Mouse (Mus musculus) heart, embryonic 11.5 days (tissue): ENCODE measurements around the gene Gm9747. TPM values are rescaled to one million over a fixed set of nuclear protein-coding genes. Genes with fewer than 3 reads are reported as not detected.

Experiments used
- ATAC-seq: fragments of 200-750 bp; cut with Nextera tagmentation; replicated peaks from 2 replicates; pipeline ENCODE4 v1.8.0; 2017; ENCODE audit warnings: moderate library complexity; ENCODE audit not compliant: insufficient number of reproducible peaks, low FRiP score, low TSS enrichment
- H3K27ac ChIP-seq: fragments of 300-500 bp; sonication (generic); 2 replicates; pipeline ENCODE4 v1.5.1; 2014; ENCODE audit warnings: mild to moderate bottlenecking, low read depth, low read length
- H3K27me3 ChIP-seq: fragments of 300-500 bp; sonication (generic); 2 replicates; pipeline ENCODE4 v1.6.1; 2014; ENCODE audit warnings: mild to moderate bottlenecking, low read length, mixed read lengths; ENCODE audit not compliant: control insufficient read depth, insufficient read depth
- H3K36me3 ChIP-seq: fragments of 300-500 bp; sonication (generic); 2 replicates; pipeline ENCODE4 v1.6.1; 2014; ENCODE audit warnings: mild to moderate bottlenecking, low read length, moderate library complexity, mixed read lengths; ENCODE audit not compliant: control insufficient read depth, insufficient read depth
- H3K4me1 ChIP-seq: fragments of 300-500 bp; sonication (generic); 2 replicates; pipeline ENCODE4 v1.6.1; 2014; ENCODE audit warnings: low read length; ENCODE audit not compliant: control insufficient read depth, insufficient read depth
- H3K4me2 ChIP-seq: fragments of 300-500 bp; sonication (generic); 2 replicates; pipeline ENCODE4 v1.6.1; 2014; ENCODE audit warnings: mild to moderate bottlenecking, moderate library complexity
- H3K4me3 ChIP-seq: fragments of 300-500 bp; sonication (generic); 2 replicates; pipeline ENCODE4 v1.5.1; 2014; ENCODE audit warnings: low read depth, low read length
- H3K9ac ChIP-seq: fragments of 300-500 bp; sonication (generic); 2 replicates; pipeline ENCODE4 v1.6.1; 2014; ENCODE audit warnings: mild to moderate bottlenecking, low read depth, low read length, moderate library complexity
- H3K9me3 ChIP-seq: fragments of 300-500 bp; sonication (generic); replicated peaks from 2 replicates; pipeline ENCODE4 v1.6.1; 2016; ENCODE audit warnings: low read length; ENCODE audit not compliant: control insufficient read depth
- WGBS: fragments of 180-500 bp; shearing (Covaris S2); extraction: QIAGEN DNeasy Blood & Tissue Kit; methylation state at CpG from one replicate; pipeline ENCODE4 v1.1.7; 2014; ENCODE audit not compliant: insufficient replicate concordance; 5-methylcytosine and 5-hydroxymethylcytosine counted together
- polyA plus RNA-seq: library from polyadenylated mRNA; unstranded; fragments of >200 nt; fragmentation: Nextera tagmentation; extraction: Ambion mirVana; gene quantifications from 2 replicates; pipeline ENCODE4 v1.2.1, GENCODE M21; 2014

Gene Gm9747
- 33.1 and 40.5 TPM in 2 replicates for polyA plus RNA-seq

DNA sequence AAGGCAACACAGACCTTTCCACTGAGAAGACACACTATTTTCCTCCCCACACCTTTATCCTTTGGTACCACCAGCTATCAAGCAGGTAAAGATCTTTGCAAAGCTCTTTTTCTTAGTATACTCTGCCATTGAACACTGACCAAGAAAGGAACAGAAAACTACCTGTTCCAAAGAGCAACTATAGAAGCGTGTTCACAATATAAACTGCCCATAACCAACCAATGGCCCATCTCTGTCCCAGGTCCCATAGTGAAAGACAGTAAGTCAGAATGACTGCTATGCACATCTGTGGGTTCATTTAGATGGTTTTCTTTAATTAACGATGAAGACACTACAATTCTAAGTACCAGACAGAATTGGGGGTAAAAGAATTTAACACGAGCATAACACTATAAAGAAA lies at the start of gene Gm9747:
Gene Gm9747 (plus strand): TSS at position 301 of the 400 bp plus-strand sequence.
- WGBS = 87% methylated on average over 3 of the region's 3 CpGs
- Histone ChIP-seq H3K9me3 (no peaks in the 10 kb centered on the region), H3K4me3 (no peak within 1 kb of the TSS), H3K27me3 (no peaks in the 10 kb centered on the region), H3K9ac (no peak within 1 kb of the TSS), H3K4me2 (no peak within 1 kb of the TSS), H3K4me1 (no peaks in the 10 kb centered on the region), H3K27ac (no peak within 1 kb of the TSS), H3K36me3 (peaks cover 8% of the 10 kb centered on the region)
- no peak for ATAC-seq

- no peak for ATAC-seq
- peaks cover 11% of the 10 kb centered on the region; the same call in 1 of the 2 replicates for H3K4me1 ChIP-seq
- H3K27ac ChIP-seq = no peak overlapping the region
- no peak overlapping the region for H3K4me2 ChIP-seq
- no peaks in the 10 kb centered on the region for H3K27me3 ChIP-seq
- no peak overlapping the region for H3K4me3 ChIP-seq
- H3K9me3 ChIP-seq = no peaks in the 10 kb centered on the region
- H3K36me3 ChIP-seq = no peaks in the 10 kb centered on the region
- no peak overlapping the region for H3K9ac ChIP-seq
- 61% methylated on average over 8 of the region's 8 CpGs for WGBS
Observed at GRCm38 (mm10) chr1:82183913-82184442, 48.9 kb upstream of the Gm9747 start.

GRCm38 (mm10) chr1:82188549-82189231 lies 44.2 kb upstream of the Gm9747 start:
- Histone ChIP-seq H3K27me3 (no peaks in the 10 kb centered on the region), H3K27ac (no peak overlapping the region), H3K4me2 (no peak overlapping the region), H3K36me3 (no peaks in the 10 kb centered on the region), H3K9ac (no peak overlapping the region), H3K9me3 (no peaks in the 10 kb centered on the region), H3K4me1 (peaks cover 6% of the 10 kb centered on the region; the same call in 1 of the 2 replicates), H3K4me3 (no peak overlapping the region)
- ATAC-seq = no peak
- WGBS = 77% methylated on average over 10 of the region's 10 CpGs

GRCm38 (mm10) chr1:82189516-82189915 lies 43.4 kb upstream of the Gm9747 start:
- Histone ChIP-seq H3K36me3 (no peaks in the 10 kb centered on the region), H3K9me3 (no peaks in the 10 kb centered on the region), H3K9ac (no peak overlapping the region), H3K4me1 (no peaks in the 10 kb centered on the region), H3K27me3 (no peaks in the 10 kb centered on the region), H3K4me3 (no peak overlapping the region), H3K27ac (no peak overlapping the region), H3K4me2 (no peak overlapping the region)
- ATAC-seq = no peak
- WGBS = 58% methylated on average over 3 of the region's 3 CpGs

- Histone ChIP-seq H3K27me3 (no peaks in the 10 kb centered on the region), H3K4me1 (no peaks in the 10 kb centered on the region), H3K4me3 (no peak overlapping the region), H3K36me3 (no peaks in the 10 kb centered on the region), H3K9ac (no peak overlapping the region), H3K4me2 (no peak overlapping the region), H3K27ac (no peak overlapping the region), H3K9me3 (no peaks in the 10 kb centered on the region)
- WGBS = 35% methylated on average over 3 of the region's 3 CpGs
- ATAC-seq = no peak
Observed at GRCm38 (mm10) chr1:82191579-82191978, 41.3 kb upstream of the Gm9747 start.

GRCm38 (mm10) chr1:82199918-82200317 lies 33.0 kb upstream of the Gm9747 start:
- Histone ChIP-seq H3K27me3 (no peaks in the 10 kb centered on the region), H3K4me3 (no peak overlapping the region), H3K27ac (peak overlapping the region; percentile 75), H3K9ac (no peak overlapping the region), H3K4me2 (peak overlapping the region; percentile 12; the same call in 1 of the 2 replicates), H3K9me3 (no peaks in the 10 kb centered on the region), H3K4me1 (peaks cover 16% of the 10 kb centered on the region), H3K36me3 (no peaks in the 10 kb centered on the region)
- 9% methylated on average over 1 of the region's 1 CpGs for WGBS
- ATAC-seq = no peak

- Histone ChIP-seq H3K4me3 (no peak overlapping the region), H3K4me2 (peak overlapping the region; percentile 23; the same call in 1 of the 2 replicates), H3K9ac (no peak overlapping the region), H3K27ac (peak overlapping the region; percentile 75), H3K27me3 (no peaks in the 10 kb centered on the region), H3K36me3 (no peaks in the 10 kb centered on the region), H3K4me1 (peaks cover 16% of the 10 kb centered on the region), H3K9me3 (no peaks in the 10 kb centered on the region)
- 27% methylated on average over 7 of the region's 7 CpGs for WGBS
- ATAC-seq = no peak; the same call in 1 of the 2 replicates
Observed at GRCm38 (mm10) chr1:82200636-82201035, 32.3 kb upstream of the Gm9747 start.

- no peak overlapping the region for H3K4me2 ChIP-seq
- H3K4me3 ChIP-seq = no peak overlapping the region
- H3K4me1 ChIP-seq = no peaks in the 10 kb centered on the region
- H3K36me3 ChIP-seq = no peaks in the 10 kb centered on the region
- H3K9ac ChIP-seq = no peak overlapping the region
- H3K9me3 ChIP-seq = peaks cover 2% of the 10 kb centered on the region; the same call in 1 of the 2 replicates
- H3K27me3 ChIP-seq = no peaks in the 10 kb centered on the region
- ATAC-seq = no peak
- H3K27ac ChIP-seq = no peak overlapping the region
- 48% methylated on average over 5 of the region's 5 CpGs for WGBS
Observed at GRCm38 (mm10) chr1:82207511-82207910, 25.4 kb upstream of the Gm9747 start.
